Mouse (Mus musculus) gastrocnemius, adult 18-20 months (tissue): ENCODE measurements around the gene Lmbrd2. TPM values are rescaled to one million over a fixed set of nuclear protein-coding genes. Genes with fewer than 3 reads are reported as not detected.

Experiments used
- total RNA-seq, 2 experiments: library from RNA; stranded (reverse); gene quantifications; 2 replicates each; pipeline ENCODE4 v1.2.3; 2021

The Lmbrd2 gene
- total RNA-seq, 2 experiments from 2014 or later: 16.3 to 16.6 TPM

Other genes starting within 250 kb of the Lmbrd2 start
- under 1 TPM in 1 of 2 experiments, not detected in 1; 0.19 TPM for gene Ranbp3l, start 172.6 kb upstream of the Lmbrd2 start, total RNA-seq
- gene Nadk2, start 69.3 kb upstream of the Lmbrd2 start, total RNA-seq: 10 to 100 TPM; 37.0 to 37.7 TPM
- gene Skp2, start 14.9 kb downstream of the Lmbrd2 start, total RNA-seq: under 1 TPM; 0.31 to 0.39 TPM
- not detected for gene Ugt3a1, start 136.3 kb downstream of the Lmbrd2 start, total RNA-seq
- gene Ugt3a2, start 195.0 kb downstream of the Lmbrd2 start, total RNA-seq: not detected